Mouse (Mus musculus) bone marrow macrophage, adult 2 months (primary cell): Measurements from ENCODE around the gene Kcnk7.

ENCODE experiments used
- CTCF ChIP-seq: IDR thresholded peaks from 2 replicates; pipeline ENCODE4 v1.5.1; 2012; ENCODE audit warnings: low read depth, mild to moderate bottlenecking, low read length, moderate library complexity
- POLR2A ChIP-seq: IDR thresholded peaks from 2 replicates; pipeline ENCODE4 v1.6.1; 2012; ENCODE audit warnings: mild to moderate bottlenecking, low read depth, low read length, borderline replicate concordance

- TF ChIP-seq CTCF, result no peak
- no peak for TF ChIP-seq POLR2A
These were observed 18.3 kb upstream of the Kcnk7 start for GRCm38 (mm10) chr19:5685861-5686260.
